Mouse (Mus musculus) bone marrow macrophage, adult 2 months (primary cell): ENCODE results near the gene Hist1h2ba. TPM values are rescaled to one million over a fixed set of nuclear protein-coding genes. Genes with fewer than 3 reads are reported as not detected.

Experiments used
- H3K27ac ChIP-seq: 2 replicates; pipeline ENCODE4 v1.5.1; 2012; ENCODE audit warnings: low read depth, low read length; ENCODE audit not compliant: insufficient read depth
- H3K4me1 ChIP-seq: 2 replicates; pipeline ENCODE4 v1.6.1; 2012; ENCODE audit warnings: low read length; ENCODE audit not compliant: control insufficient read depth, insufficient read depth
- H3K4me3 ChIP-seq: 2 replicates; pipeline ENCODE4 v1.5.1; 2012; ENCODE audit warnings: mild to moderate bottlenecking, low read length, moderate library complexity; ENCODE audit not compliant: insufficient read depth
- CTCF ChIP-seq: IDR thresholded peaks from 2 replicates; pipeline ENCODE4 v1.5.1; 2012; ENCODE audit warnings: low read depth, mild to moderate bottlenecking, low read length, moderate library complexity
- POLR2A ChIP-seq: IDR thresholded peaks from 2 replicates; pipeline ENCODE4 v1.6.1; 2012; ENCODE audit warnings: mild to moderate bottlenecking, low read depth, low read length, borderline replicate concordance
- polyA plus RNA-seq: library from polyadenylated mRNA; stranded (reverse); fragments of >200 nt; gene quantifications from 2 replicates; pipeline ENCODE4 v1.2.4, GENCODE M21; 2012; ENCODE audit not compliant: missing spikeins, insufficient read depth, insufficient read length

Gene Hist1h2ba
- polyA plus RNA-seq, 1 experiment, result not detected

GRCm38 (mm10) chr13:23911335-23911734, 22.6 kb downstream of the Hist1h2ba start:
- Histone ChIP-seq H3K4me3 (no peak overlapping the region), H3K4me1 (no peaks in the 10 kb centered on the region), H3K27ac (no peak overlapping the region)
- no peak for TF ChIP-seq POLR2A
- no peak for TF ChIP-seq CTCF

- TF ChIP-seq CTCF (no peak), POLR2A (no peak)
- H3K4me1 ChIP-seq, result no peaks in the 10 kb centered on the region
- H3K4me3 ChIP-seq, result no peak overlapping the region
- no peak overlapping the region for H3K27ac ChIP-seq
Measured at GRCm38 (mm10) chr13:23910121-23910520, 23.8 kb downstream of the Hist1h2ba start.

GRCm38 (mm10) chr13:23906906-23907305, 27.1 kb downstream of the Hist1h2ba start:
- TF ChIP-seq POLR2A (no peak), CTCF (no peak)
- no peaks in the 10 kb centered on the region for H3K4me1 ChIP-seq
- no peak overlapping the region for H3K27ac ChIP-seq
- H3K4me3 ChIP-seq, result no peak overlapping the region

- TF ChIP-seq POLR2A (no peak), CTCF (no peak)
- Histone ChIP-seq H3K4me3 (no peak overlapping the region), H3K27ac (no peak overlapping the region), H3K4me1 (peaks cover 9% of the 10 kb centered on the region; the same call in 1 of the 2 replicates)
Measured at GRCm38 (mm10) chr13:23898242-23898641, 35.7 kb downstream of the Hist1h2ba start.

GRCm38 (mm10) chr13:23893269-23893593, 40.7 kb downstream of the Hist1h2ba start:
- no peak for TF ChIP-seq POLR2A
- TF ChIP-seq CTCF, result no peak

GRCm38 (mm10) chr13:23892592-23893268, 41.2 kb downstream of the Hist1h2ba start:
- no peak for TF ChIP-seq CTCF
- TF ChIP-seq POLR2A, result no peak
- H3K4me1 ChIP-seq, result peaks cover 3% of the 10 kb centered on the region; the same call in 1 of the 2 replicates
- no peak overlapping the region for H3K4me3 ChIP-seq
- no peak overlapping the region for H3K27ac ChIP-seq

More at GRCm38 (mm10) chr13:23893269-23893593, 40.7 kb downstream of the Hist1h2ba start:
- peaks cover 5% of the 10 kb centered on the region; the same call in 1 of the 2 replicates for H3K4me1 ChIP-seq
- H3K27ac ChIP-seq, result no peak overlapping the region
- H3K4me3 ChIP-seq, result no peak overlapping the region

- Histone ChIP-seq H3K27ac (no peak overlapping the region), H3K4me1 (peaks cover 3% of the 10 kb centered on the region), H3K4me3 (no peak overlapping the region)
- TF ChIP-seq POLR2A (no peak), CTCF (no peak)
Measured at GRCm38 (mm10) chr13:23889011-23889605, 44.8 kb downstream of the Hist1h2ba start.

- H3K4me3 ChIP-seq, result no peak overlapping the region
- no peak overlapping the region for H3K27ac ChIP-seq
- TF ChIP-seq POLR2A, result no peak
- no peak for TF ChIP-seq CTCF
- H3K4me1 ChIP-seq, result peaks cover 3% of the 10 kb centered on the region
Measured at GRCm38 (mm10) chr13:23887026-23887725, 46.8 kb downstream of the Hist1h2ba start.

GRCm38 (mm10) chr13:23885540-23885939, 48.4 kb downstream of the Hist1h2ba start:
- no peak for TF ChIP-seq POLR2A
- peak; percentile 53 for TF ChIP-seq CTCF
- H3K27ac ChIP-seq, result no peak overlapping the region
- H3K4me1 ChIP-seq, result peaks cover 3% of the 10 kb centered on the region
- H3K4me3 ChIP-seq, result no peak overlapping the region

Other genes with a start within 250 kb of the Hist1h2ba start
- gene Hist1h2bc, start 250.0 kb downstream of the Hist1h2ba start, polyA plus RNA-seq, result 55.8 and 61.9 TPM in 2 replicates
- gene Hist1h1t, start 238.3 kb downstream of the Hist1h2ba start, polyA plus RNA-seq, result 0.62 TPM in 1 of 2 replicates, not detected in the other
- not detected in 2 replicates for gene Hist1h4c, start 235.7 kb downstream of the Hist1h2ba start, polyA plus RNA-seq
- 95.3 and 104 TPM in 2 replicates for gene Hfe, start 223.3 kb downstream of the Hist1h2ba start, polyA plus RNA-seq
- 75.5 and 80.8 TPM in 2 replicates for gene Hist1h1c, start 195.3 kb downstream of the Hist1h2ba start, polyA plus RNA-seq
- gene Hist1h3c, start 188.6 kb downstream of the Hist1h2ba start, polyA plus RNA-seq, result 1.2 TPM in 1 of 2 replicates, not detected in the other
- gene Hist1h2bb, start 187.4 kb downstream of the Hist1h2ba start, polyA plus RNA-seq, result 1.3 TPM in 1 of 2 replicates, not detected in the other
- 4.3 and 8.4 TPM in 2 replicates for gene Hist1h2ab, start 183.0 kb downstream of the Hist1h2ba start, polyA plus RNA-seq
- gene Hist1h3b, start 181.9 kb downstream of the Hist1h2ba start, polyA plus RNA-seq, result 2.1 and 4.8 TPM in 2 replicates
- 4.5 and 5.1 TPM in 2 replicates for gene Hist1h4b, start 177.1 kb downstream of the Hist1h2ba start, polyA plus RNA-seq
- not detected in 2 replicates for gene Hist1h4a, start 172.9 kb downstream of the Hist1h2ba start, polyA plus RNA-seq
- not detected in 2 replicates for gene Hist1h3a, start 171.8 kb downstream of the Hist1h2ba start, polyA plus RNA-seq
- gene Hist1h1a, start 170.5 kb downstream of the Hist1h2ba start, polyA plus RNA-seq, result not detected in 2 replicates
- gene Trim38, start 164.2 kb downstream of the Hist1h2ba start, polyA plus RNA-seq, result not detected in 2 replicates
- gene Slc17a2, start 127.2 kb downstream of the Hist1h2ba start, polyA plus RNA-seq, result not detected in 2 replicates
- not detected in 2 replicates for gene Slc17a3, start 94.7 kb downstream of the Hist1h2ba start, polyA plus RNA-seq
- not detected in 2 replicates for gene Slc17a1, start 66.4 kb downstream of the Hist1h2ba start, polyA plus RNA-seq
- gene Slc17a4, start 19.1 kb downstream of the Hist1h2ba start, polyA plus RNA-seq, result not detected in 2 replicates
- not detected in 2 replicates for gene Hist1h2aa, start 306 bp upstream of the Hist1h2ba start, polyA plus RNA-seq
- gene Scgn, start 57.1 kb upstream of the Hist1h2ba start, polyA plus RNA-seq, result not detected in 2 replicates